Mouse (Mus musculus) cerebellum, adult 2 months (tissue): ENCODE data around the gene Gpr19.

Source experiments
- CTCF ChIP-seq: fragments of 200-500 bp; IDR thresholded peaks from 2 replicates; pipeline ENCODE4 v1.5.1; 2011; ENCODE audit warnings: low read depth, mild to moderate bottlenecking, control low read depth, low read length, moderate library complexity, borderline replicate concordance; ENCODE audit not compliant: insufficient read depth
- POLR2A ChIP-seq: fragments of 200-500 bp; IDR thresholded peaks from 2 replicates; pipeline ENCODE4 v1.6.1; 2011; ENCODE audit warnings: low read length, control low read depth, borderline replicate concordance; ENCODE audit not compliant: insufficient read depth

DNA sequence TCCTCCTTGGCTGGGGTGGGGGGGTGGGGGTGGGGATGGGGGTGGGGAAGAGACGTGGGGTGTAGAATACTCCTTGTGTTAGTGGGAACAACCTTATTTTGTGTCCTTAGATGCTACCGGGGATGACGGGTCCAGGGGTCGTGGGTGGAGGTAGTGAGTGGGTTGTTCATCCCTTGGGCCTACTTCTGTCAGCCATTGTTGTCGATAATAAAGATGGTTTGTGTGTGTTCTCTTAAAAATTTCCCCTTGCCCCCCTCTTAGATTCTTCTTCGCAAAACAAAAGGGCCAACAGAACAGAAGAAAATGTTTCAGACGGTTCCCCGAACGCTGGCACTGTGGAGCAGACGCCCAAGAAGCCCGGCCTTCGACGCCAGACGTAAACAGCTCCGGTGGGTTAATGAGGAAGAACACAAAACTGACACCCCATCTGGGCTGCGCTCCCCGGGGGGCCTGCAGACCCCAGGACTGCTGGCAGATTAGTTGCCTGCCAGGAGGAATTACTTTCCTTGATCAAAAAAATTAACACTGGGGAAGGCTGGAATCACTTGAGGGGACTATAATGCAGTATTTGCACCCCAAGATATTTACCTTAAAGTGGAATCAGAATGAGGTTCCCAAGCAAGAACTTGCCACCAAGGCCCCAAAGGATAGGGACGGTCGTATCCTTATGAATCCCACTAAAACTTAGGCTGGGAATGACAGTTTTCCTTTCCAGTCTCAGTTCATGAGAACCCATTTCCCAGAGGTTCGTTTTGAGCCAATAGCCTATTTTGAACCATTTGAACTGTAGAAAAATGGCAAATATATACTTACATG lies 23.5 kb upstream of the Gpr19 start:
- TF ChIP-seq CTCF: no peak
- no peak for TF ChIP-seq POLR2A
